Mouse (Mus musculus) adrenal gland, adult 8-10 months (tissue): ENCODE data around the gene Rbfox1. TPM values are rescaled to one million over a fixed set of nuclear protein-coding genes. Genes with fewer than 3 reads are reported as not detected.

Experiments
- DNase-seq: peaks from one replicate; pipeline ENCODE4 v3.0.0; 2022
- total RNA-seq, 4 experiments: library from RNA; stranded (reverse); gene quantifications; 2 replicates each; pipeline ENCODE4 v1.2.4; 2022

Gene Rbfox1
- total RNA-seq, 4 experiments from 2014 or later = 1.3 to 4.0 (median 2.3) TPM

DNA sequence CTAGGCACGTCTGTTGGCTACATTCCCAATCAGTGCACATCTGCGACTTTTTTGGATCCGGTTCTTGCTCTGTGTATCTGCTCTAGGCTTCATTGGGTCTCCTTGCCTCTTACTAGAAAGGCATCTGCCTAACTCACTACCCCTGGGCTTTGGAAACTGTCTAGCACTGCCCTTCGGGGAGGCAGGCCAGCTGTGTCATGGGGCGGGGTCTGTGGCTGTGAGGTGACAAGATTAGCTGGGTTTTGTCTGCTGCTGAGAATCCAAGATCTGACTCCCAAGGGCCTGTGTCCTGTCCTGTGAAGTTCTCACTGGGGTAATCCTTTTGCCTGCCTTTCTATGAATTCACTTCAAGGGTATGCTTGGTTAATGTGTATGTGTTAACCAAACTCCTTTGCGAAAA is 1155.5 kb downstream of the Rbfox1 start:
- no peak for DNase-seq

DNA sequence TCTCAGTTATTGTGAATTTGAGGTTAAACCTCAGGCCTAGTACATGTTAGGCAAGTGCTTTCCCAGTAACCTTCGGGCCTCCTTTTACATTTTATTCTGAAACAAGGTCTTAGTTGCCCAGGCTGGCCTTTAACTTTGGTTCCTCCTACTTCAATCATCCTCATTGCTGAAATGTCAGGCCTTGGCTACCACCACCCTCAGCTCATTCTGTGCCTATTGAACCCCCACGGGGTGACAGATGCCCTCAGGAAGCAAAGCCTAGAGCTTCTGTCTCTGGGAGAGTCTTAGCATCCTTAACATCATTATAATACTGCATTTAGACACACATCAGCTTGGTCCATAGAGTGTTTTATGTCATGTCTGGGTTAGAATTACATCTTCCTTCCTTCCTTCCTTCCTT is 1162.3 kb downstream of the Rbfox1 start:
- no peak for DNase-seq

DNA sequence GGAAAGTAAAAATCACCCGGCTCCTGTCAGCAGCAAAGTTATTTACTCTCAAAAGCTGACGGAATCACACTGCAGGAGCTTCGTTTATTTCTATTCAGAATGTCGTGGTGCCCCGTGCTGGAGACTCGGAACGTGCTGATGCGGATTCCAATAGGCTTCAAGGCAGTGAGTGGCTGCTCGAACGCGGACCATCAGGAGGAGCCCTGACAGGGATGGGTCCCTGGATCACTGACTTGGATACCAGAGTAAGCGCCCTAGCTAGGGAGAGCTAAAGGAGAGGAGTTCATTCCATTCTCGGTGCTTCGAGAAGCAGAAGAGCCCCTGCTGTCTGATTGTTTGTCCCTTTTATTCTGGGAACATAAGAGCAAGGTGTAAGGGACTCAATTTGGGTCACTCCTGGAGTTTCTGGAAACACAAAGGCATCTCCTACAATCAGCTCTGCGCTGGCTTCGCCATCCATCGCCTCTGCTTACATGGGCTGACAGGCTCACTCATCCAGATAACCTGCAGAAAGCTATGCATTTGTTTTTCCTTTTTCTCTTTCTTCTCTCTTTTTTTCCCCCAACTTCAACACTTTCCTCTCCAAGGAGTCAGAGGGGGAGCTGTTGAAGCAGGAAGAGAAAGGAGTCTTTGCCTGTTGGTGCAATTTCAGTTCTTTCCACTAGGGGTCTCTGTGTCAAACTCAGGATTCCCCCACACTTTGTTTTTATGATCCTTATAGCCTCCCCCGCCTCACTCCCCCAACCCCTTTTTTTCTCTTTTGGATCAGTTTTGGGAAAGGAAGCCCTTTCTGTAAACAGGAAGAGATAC is 1164.2 kb downstream of the Rbfox1 start:
- DNase-seq = peak; percentile 4

DNA sequence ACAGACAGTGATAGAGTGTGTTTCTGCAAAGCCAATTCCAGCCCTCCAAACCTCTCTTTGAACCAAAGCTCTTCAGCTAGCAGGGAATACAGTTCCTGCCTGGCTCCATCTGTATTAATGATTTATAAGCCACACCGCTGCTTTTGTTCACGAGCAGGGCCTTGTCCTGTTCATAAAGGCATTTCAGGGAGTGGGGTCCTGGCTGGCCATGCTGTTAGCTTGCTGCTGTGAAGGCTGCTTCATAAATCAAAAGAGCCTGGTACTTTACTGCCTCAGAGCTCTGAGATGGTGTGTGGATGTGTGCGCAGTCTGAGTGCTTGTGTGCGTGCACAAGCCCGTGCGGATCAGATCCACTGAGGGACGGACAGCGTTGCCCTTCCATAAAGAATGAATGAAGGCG is 1165.8 kb downstream of the Rbfox1 start:
- no peak for DNase-seq

DNA sequence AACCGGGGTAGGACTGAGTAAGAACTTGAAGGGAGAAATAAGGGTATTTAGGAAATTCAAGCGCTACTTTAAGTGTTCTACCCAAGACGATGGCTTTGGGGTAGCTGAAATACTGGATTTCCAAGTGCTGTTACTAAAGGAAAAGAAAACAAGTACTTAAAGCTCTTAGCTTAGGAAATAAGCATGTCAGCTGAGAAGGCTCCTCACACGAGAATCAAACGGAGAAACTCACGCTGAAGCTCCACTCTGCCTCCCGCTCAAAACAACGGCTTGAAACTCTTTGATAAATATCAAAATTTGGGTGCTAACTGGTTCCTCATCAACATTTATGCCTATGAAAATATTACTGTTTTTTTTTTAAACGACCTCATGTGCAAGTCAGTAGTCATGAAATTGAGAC is 1166.8 kb downstream of the Rbfox1 start:
- DNase-seq = no peak

DNA sequence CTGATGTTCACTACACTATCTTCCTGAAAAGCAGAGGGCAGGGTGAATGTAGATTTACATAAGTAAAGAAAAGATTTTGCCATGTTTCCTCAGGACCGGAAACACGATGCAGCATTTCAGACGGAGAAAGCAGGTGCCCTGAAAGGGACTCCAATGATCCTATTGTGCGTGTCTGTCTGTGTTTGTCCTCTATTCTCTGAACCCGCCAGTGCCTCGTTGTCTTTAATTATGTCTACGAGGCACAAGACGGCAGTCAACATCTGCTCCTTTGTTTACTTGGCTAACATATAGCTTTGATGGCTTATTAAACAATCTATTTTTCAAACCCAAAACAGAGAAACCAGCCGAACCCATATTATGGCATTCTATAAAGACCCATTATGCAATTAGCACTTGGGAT is 1167.3 kb downstream of the Rbfox1 start:
- DNase-seq = no peak

DNA sequence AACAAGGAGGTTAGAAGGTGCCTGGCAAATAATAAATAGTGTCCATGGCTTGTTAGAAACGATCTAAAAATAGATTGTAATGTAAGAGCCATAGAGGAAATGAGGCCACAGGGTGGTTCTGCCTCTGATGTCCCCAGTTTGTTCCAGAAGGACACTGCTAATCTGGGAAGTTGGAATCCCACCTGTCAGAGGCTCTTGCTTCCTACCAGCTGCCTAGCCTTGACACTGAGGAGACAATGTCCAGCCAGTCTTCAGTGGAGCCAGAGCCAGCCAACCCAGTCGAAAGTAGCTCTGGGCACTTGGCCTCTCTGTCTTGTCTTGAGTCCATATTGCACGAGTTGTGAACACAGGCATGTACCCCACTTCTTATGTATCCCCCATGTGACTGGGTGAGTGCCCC is 1172.6 kb downstream of the Rbfox1 start:
- DNase-seq = no peak

DNA sequence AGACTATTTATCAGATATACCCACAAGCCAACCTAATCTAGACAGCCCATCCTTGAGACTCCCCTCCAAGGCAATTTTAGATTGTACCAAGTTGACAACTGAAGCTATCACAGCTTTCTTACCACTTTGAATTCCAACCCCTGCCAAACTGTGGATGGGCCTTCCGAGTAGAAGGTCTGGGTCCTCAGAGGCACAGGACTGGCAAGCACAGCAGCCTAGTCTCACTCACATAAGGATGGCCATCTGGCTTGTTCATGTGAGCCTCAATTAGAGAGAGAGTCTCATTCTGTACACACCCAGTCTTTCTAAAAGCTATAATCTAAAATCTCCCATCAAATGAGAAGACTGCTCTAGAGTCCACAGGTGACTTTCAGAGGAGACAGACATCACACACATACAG is 1173.4 kb downstream of the Rbfox1 start:
- no peak for DNase-seq

DNA sequence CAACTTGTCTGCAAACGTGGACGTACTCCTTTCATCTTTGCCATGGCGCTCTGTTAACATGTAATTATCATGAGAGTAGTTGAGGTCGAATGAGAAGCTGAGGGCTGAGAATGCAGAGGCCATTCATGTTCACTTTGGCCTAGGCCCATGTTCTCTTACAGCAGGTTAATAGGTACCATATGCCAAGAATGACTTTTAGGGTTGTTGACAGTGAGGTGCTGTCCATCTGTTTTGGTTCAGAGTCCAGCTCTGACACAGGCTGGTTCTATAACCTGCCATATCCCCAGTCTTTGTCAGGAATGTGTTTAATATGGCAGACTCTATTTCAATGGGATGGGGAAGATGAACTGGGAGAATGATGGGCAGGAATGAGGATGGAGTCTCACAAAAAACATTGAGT is 1174.4 kb downstream of the Rbfox1 start:
- DNase-seq = no peak

DNA sequence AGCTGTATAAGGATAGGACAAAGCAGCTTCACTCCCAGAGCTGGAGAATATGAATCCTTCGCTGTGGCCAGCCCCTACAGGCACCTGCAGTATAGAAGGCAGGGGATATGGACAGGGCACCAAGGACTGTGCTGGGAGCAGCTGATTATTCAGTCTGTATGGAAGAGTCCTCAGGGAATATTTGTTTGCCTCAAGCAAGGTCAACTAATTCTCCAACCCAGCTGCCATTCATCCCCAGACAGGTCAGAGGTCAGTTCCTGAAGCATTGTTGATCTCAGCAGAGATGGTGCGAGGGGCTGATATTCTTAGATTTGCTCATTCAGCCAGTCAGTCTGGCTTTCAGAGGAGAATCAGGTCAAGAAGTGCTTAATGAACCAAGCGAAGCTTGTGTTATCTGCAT is 1175.7 kb downstream of the Rbfox1 start:
- DNase-seq = no peak

DNA sequence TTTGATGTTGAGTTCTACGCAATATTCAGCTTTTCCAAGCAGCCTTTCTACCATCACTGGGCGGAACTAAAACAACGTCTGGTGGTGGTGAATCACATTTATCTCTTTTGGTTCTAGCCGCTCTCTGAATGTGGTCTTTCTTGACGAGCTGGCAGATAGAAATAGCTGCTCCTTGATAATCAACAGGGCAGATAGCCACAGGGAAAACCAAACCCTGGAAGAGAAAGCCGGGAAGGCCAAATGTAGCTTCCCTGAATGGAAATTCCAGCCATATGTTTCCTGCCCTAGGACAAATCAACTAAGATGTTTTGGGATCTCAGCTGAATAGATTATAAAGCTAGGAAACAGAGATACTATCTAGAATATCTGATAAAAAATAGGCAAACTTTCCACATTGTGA is 1177.4 kb downstream of the Rbfox1 start:
- no peak for DNase-seq

DNA sequence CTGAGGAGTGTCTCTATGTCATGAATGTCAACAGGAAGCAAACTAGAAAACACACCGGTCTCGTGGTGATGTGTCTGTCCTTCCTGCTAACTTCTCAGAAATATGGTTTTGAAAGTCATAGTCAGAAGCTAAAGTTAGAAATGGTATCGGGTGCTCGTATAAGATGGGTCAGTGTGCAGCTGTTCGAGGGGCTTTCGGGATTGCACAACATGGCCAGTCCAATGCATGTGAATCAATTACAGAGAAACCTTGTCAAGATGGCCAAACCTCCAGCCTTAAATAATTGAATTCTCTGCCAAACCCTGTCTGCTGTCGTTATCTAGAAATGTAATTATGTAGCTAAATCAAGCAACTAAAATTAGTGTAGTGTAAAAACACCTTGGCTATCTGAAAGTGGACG is 1182.0 kb downstream of the Rbfox1 start:
- DNase-seq = no peak

DNA sequence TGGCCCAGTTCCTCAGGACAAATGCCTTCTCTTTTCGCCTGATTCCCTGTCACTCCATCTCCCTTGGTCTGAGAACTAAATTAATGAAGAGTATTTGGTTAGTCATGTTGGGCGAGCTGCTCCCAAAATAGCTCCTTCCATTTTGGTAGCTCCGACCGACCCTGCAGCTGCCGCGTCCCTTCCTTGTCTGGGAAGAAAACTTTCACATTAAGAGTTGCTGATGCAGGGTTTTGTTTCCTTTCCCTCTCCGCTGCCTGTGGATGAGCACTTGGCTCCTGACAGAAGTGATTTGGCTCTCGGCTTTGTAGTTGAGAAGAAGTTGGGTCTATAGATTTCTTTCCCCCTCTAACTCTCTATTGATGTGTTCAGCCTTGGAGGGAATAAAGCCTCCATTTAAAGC is 1184.4 kb downstream of the Rbfox1 start:
- DNase-seq = no peak

DNA sequence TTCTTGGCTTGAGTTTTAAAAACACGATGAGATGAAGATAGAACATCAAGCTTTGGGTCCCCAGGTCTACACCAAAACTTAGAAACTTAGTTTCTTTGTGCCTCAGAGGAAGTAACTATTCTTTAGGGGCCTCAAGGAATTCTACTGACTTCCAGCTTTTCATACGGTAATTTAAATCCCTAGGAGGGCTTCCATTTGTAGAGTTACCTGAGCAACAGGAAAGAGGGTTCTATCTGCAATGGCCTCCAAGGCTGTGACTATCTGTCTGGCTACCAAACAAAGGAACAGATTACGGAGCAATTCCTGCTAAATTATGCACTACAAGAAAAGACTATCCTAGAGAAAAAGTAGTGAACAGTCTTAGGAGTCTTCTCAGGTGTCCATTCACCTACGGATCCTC is 1189.6 kb downstream of the Rbfox1 start:
- no peak for DNase-seq

DNA sequence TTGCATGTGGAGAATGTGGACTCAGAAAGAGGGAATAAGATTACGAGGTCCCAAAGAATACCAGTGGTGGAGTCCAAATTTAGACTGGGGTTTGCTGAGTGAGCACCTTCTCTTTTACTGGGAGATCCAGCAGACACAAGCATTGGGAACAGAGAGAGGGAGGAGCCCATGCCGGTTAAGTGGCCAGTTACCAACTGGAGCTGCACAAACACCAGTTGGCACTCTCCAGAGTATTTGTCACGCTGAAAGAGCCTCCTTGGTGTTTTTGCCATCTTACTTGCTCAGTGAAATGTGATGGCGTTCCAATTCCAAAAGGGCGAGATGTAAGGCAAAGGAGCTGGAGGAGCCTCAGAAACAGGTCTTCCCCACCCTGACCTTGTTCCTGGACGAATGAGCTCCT is 1190.6 kb downstream of the Rbfox1 start:
- DNase-seq = no peak

DNA sequence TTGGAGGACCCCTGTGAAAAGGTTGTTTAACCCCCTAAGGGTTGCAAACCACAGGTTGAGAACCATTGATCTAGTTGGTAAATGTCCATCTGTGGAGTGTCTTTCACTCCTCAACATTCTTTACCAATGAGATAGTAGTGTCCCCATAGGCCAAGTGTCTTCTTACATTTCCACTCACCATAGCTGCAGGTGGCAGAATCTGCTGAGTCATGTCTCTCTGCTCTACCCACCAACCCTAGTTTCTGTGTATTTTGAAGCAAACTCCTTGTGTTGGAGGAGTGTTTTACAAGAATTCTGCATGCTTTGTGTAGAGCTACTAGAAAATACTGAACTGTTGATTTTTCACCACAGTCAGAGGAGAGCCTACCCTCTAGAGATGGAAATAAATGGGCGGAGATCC is 1191.2 kb downstream of the Rbfox1 start:
- DNase-seq = no peak

DNA sequence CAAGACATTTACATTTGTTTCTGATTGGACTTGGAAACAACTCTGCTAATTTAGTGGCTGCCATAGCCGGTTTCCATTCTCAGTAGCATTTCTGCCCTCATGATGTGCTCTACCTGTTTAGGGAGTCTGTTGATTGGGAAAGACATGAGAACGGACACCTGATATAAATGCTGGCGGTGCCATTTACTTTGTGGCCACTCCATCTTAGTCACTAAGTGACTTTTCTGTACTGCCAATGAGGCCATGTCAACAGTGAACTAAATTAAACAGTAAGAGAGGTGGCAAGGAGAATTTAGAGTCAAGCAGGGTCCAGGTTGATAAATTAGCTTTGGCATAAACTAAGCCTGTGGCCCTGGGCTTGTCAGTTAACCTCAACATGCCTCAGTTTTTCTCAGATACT is 1191.6 kb downstream of the Rbfox1 start:
- DNase-seq = no peak

DNA sequence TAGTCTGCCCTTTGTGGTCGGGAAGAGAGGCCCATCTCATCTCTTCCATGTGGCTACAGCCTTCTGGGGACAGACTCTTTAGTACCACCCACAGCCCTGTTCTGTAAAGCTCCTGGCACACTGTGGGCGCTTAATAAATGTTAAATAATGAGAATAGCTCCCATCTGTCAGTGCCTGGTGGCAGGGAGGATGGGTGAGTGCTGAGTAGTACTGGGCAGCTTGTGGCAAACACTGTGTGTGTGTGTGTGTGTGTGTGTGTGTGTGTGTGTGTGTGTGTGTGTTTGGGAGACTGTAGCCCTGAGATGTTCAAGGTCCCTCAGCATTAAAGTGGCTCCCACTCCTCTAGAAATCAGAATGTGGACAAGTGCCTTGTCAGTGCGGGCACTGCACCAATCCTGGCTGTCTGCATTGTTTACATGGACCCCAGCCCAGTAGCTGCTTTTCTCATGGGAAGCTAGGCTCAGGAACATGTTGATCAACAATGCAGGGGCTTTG is 1196.0 kb downstream of the Rbfox1 start:
- no peak for DNase-seq

DNA sequence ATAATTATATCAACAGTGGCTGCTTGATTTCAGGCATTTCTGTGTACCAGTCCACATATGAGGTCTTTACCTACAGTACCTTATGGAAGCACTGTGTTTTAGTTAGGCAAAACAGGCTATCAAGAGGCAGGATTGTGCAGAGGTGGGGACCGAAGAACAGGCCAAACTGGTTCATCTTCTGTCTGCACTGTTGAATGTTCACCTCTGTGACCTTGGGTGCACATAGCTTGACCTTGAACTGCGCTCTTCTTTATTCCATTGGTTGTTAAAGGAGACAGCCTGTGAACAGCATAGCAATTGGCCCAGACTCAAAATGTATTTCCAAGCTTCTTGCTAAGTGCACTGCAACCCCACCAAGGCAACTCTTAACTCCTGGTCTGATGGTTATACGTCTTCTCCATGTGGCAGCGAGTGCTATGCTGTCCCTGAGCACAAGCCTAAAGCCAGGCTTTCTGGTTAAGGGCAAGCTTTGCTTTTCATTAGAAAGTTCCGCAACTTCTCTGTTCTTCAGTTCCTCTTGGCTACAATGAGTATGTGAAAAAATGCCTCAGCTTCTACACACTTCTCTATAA is 1196.6 kb downstream of the Rbfox1 start:
- no peak for DNase-seq

DNA sequence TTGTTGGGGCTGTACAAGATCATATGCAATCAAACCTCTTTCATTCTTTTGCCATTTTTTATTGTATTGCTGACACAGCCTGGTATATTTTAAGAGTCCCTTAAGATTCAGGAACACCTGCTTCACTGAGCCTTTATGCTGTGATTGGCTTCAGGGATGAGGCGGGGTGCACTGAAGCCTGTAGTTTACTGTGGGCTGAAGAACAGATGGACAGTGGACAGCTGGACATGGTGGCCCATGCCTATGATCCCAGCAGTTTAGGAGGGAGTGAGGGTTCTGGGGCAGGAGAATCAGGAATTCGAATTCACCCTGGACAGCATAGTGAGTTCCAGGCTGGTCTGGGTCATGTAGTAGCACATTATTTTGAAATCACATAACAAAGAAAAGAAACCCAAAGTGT is 1198.8 kb downstream of the Rbfox1 start:
- no peak for DNase-seq

DNA sequence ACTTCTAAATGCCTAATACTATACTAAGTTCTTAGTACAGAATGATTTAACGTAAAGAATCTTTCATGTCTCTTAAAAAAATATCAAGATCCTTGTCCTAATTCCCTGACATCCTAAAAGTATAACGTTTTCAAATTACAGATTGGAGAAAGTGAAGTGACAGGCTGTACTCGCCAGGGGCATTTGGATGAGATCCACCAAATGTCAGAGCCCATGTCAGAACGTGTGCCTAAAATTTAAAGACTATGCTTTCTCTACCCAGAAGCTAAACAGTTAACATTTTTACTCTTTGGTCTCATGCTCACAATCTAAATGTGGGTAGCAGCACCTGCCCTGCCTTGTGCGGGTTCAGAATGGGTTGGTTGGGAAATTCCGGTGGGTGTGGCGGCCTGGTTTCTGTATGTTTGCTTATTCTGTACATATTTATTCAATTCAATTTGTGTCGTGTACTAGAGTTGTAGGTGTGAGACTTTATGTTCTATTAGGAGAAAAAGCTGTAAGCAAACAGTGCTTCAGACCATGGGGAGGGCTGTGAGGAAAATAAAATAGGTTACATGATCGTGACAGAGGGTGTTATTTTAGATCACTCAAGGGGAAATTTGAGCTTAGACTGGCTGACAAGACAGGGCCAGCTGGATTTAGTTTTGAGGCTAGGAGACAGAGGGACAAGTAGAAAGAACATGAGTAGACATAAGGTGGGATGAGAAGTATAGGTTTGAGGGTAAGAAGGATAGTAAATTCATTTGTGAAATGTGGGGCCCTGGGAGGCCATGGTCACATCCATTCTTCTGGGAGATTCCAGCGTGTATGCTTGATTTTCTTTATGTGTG is 1203.7 kb downstream of the Rbfox1 start:
- DNase-seq = no peak

DNA sequence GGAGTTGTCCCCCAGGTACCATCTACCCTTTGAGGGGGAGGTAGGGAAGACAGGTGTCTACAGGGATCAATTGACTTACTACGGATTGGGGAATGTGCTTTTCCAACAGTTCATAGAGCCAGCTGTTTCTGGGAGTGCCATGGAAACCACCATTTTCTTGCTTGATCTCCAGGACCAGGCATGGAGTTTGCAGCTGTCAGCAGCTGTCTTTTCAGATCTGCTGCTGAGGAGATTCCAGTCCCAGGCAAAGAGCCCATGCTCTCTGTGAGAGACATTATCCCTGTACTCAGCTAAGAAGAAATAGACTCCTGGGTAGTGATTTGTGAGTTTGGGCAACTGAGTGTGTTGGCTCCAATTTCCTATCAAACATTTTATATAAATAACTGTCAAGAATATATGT is 1204.3 kb downstream of the Rbfox1 start:
- no peak for DNase-seq

DNA sequence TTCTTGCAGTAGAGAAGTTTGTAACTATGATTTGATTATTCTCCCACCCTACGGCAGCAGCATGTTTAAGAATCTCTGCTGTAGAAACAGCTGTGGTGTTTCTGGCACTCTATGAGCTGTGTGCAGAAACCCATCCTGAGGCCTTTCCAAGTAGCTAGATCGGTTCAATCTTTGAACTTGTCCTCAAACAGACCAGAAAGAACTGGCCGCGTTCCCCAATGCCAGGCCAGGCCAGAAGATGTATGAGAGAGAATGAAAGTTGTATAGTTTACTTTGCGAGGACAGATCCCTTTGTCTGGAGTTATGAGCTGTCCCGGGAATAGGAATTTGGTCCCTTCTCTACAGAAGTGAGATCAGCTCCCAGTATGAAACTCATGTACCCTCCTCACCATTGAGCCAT is 1205.0 kb downstream of the Rbfox1 start:
- no peak for DNase-seq

DNA sequence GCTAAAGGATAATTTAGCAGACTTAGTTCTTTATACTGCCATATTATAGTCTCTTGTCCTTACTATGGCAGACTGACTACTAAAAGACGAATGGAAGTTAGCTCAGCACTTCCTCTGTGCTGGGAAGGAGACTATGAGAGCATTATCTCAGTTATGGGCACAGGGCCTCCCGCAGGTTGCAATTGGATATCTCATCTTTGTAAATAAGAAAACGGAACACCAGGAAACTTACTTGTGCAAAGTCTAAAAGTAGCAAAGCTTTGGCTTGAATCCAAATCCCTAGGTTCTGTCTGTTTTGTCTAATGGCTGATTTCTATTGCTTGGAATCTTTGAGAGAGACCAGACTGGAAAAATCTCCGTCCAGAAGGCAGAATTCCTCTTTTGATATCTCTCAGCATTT is 1207.7 kb downstream of the Rbfox1 start:
- DNase-seq = no peak
